Mouse (Mus musculus): Measurements from ENCODE around the gene Gm9639. TPM values are rescaled to one million over a fixed set of nuclear protein-coding genes. Genes with fewer than 3 reads are reported as not detected.
"Not testable (repeated sequence)": the region's sequence is repeated elsewhere in the genome, so short reads cannot be mapped to it uniquely, and the experiment has no call there.

Gene Gm9639
- total RNA-seq (2017), result not detected in 2 replicates

DNA sequence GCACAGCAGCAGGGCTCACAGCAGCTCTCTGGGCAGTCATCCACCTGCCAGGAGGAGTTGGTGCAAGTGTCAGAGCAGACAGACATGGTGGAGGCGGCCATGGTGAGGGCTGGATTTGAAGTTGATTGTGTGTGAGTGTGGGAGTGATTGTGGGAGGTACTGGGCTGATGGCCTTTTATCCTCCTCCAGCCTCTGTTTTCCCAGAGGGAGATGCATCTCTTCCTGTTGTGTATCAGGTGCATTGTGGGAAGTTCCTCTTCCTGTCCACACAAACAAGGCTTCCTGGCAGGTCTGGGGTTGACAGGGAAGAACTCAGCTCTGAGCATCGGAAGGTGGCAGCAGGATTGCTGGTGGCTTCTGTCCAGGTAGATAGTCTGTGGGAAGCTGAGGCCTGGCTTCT, at the start of gene Gm9639:
TSS of gene Gm9639 (minus strand) at position 101 of the 400 bp plus-strand sequence.
- no peak for ATAC-seq (replicated peaks in 1 of 2; ENCODE audit: insufficient read depth in 1 of 2, low FRiP score in 2 of 2, low TSS enrichment in 1 of 2, low read depth in 1 of 2, poor library complexity in 2 of 2, severe bottlenecking in 2 of 2)

DNA sequence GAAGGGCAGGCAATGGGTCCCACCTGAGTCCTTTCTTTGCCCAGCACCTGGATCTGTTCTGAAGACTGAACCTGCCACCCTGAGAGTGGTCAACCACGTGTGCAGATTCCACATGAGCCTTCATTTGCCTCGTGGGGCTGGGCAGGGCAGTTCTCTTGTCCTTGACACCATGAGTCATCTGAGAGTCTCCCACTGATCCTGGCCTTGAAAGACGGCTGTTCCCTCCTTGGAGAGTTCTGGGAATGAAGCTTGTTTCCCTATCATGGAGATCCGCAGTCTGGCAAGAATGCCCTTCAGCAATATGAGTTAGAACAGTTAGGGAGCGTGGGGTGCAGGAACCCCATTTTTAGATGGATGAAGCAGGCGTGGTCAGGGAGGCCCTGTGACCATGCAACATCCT, 44.1 kb upstream of the Gm9639 start:
- no peak for ATAC-seq (replicated peaks in 1 of 2; ENCODE audit: insufficient read depth in 1 of 2, low FRiP score in 2 of 2, low TSS enrichment in 1 of 2, low read depth in 1 of 2, poor library complexity in 2 of 2, severe bottlenecking in 2 of 2)

DNA sequence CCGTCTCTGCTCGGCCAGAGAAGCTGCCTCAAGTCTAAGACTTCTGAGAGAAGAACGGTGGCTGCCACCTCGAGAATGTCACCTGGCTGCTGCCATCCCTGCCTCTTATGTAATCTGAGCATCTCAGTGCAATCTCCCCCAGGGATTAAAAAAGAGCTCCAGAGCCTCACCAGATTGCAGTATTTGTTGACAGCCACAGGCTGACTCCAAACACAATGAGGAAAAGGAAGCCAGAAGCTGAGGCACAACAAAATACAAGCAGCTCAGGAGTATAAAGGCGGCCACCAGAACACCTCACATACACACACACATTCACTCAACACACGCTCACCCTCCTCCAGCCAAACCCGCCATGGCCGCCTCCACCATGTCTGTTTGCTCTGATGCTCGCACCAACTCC, 40.8 kb upstream of the Gm9639 start, which contains the start of gene Krtap10-10:
TSS of gene Krtap10-10 (plus strand) at position 301 of the 400 bp plus-strand sequence.
- no peak for ATAC-seq (replicated peaks in 1 of 2; ENCODE audit: insufficient read depth in 1 of 2, low FRiP score in 2 of 2, low TSS enrichment in 1 of 2, low read depth in 1 of 2, poor library complexity in 2 of 2, severe bottlenecking in 2 of 2)

DNA sequence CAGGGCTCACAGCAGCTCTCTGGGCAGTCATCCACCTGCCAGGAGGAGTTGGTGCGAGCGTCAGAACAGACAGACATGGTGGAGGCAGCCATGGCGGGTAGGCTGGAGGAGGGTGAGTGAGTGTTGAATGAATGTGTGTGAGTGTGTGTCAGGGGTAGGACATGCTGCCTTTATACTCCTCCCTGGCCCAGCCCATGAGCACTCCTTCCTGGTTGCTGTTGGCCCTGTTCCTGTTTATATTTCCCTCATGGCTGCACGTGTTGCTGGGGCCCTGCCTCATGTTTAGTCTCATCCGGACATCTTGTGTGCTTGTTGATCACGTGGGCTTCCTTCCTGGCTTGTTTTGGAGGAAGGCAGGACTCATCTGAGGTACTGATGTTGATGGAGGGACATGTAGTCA, 32.1 kb upstream of the Gm9639 start, which contains the start of gene Krtap10-4:
TSS of gene Krtap10-4 (minus strand) at position 145 of the 400 bp plus-strand sequence.
- ATAC-seq (replicated peaks in 1 of 2; ENCODE audit: insufficient read depth in 1 of 2, low FRiP score in 2 of 2, low TSS enrichment in 1 of 2, low read depth in 1 of 2, poor library complexity in 2 of 2, severe bottlenecking in 2 of 2), result no peak

DNA sequence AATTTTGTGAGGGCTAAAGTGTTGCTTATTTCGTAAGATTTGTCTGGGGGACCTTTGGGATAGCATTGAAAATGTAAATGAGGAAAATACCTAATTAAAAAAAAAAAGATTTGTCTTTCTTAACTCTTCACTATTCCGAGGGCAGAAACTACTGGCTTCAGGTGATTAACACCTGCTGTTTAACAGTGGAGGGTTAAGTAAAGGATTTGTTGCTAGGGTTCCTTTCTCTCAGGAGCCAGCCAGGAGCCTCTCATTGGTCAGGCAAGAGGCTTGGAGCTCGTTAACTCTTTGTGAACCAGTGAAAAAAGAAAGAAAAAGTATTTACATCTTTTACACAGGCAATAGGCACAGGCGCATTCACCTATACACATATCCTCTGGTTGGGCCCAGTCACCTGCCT, 24.3 kb upstream of the Gm9639 start:
- ATAC-seq (replicated peaks in 1 of 2; ENCODE audit: insufficient read depth in 1 of 2, low FRiP score in 2 of 2, low TSS enrichment in 1 of 2, low read depth in 1 of 2, poor library complexity in 2 of 2, severe bottlenecking in 2 of 2), result no peak

DNA sequence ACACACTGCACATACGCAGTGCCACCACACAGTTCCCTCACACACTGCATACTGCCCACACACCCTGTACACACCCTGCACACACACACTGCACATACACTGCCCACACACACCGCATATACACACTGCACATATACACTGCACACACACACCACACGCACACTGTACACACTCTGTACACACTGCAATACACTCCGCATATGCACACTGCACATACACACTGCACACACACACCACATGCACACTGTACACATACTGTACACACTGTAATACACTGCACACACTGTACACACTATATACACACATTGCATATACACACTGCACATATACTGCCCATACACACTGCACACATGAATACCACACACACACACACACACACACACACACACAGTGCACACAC, 23.6 kb upstream of the Gm9639 start:
- ATAC-seq (replicated peaks in 1 of 2; ENCODE audit: insufficient read depth in 1 of 2, low FRiP score in 2 of 2, low TSS enrichment in 1 of 2, low read depth in 1 of 2, poor library complexity in 2 of 2, severe bottlenecking in 2 of 2), result no peak

DNA sequence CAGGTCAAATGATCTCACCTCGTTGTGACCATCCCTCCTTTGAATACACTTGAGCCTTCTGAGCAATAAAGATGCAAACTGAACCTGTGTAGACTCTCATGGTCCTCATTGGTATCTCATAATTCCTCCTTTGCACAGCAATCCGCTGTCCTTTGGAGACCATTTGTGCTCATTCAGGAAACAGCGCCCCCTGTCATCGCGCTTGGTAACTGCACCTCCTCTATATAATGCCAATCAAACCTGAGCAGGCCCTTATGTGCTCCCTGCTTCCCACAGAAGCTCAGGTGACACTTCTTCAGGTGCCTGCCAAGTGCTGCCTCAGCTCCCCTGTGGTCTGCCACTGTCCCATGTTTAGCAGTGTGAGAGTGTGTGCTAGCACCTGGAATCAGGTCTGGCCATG, 20.6 kb upstream of the Gm9639 start:
- ATAC-seq (replicated peaks in 1 of 2; ENCODE audit: insufficient read depth in 1 of 2, low FRiP score in 2 of 2, low TSS enrichment in 1 of 2, low read depth in 1 of 2, poor library complexity in 2 of 2, severe bottlenecking in 2 of 2), result peak in 1 of 2 experiments; percentile 32; a peak in 1 of 4 replicates

DNA sequence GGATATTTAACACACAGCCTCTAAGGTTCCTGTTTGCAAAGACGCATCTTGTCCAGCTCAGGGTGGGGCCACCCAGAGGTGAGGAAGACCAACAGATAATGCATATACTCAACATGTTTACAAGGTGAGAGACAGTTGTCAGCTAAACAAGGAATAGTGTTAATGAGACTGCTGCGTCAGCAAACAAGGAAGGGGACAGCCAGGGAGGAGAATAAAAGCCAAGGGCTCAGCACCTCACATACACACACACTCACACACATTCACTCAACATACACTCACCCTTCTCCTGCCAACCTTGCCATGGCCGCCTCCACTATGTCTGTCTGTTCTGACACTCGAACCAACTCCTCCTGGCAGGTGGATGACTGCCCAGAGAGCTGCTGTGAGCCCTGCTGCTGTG, 19.5 kb upstream of the Gm9639 start, which contains the start of gene Gm2696:
TSS of gene Gm2696 (plus strand) at position 301 of the 400 bp plus-strand sequence.
- ATAC-seq (replicated peaks in 1 of 2; ENCODE audit: insufficient read depth in 1 of 2, low FRiP score in 2 of 2, low TSS enrichment in 1 of 2, low read depth in 1 of 2, poor library complexity in 2 of 2, severe bottlenecking in 2 of 2), result no peak

DNA sequence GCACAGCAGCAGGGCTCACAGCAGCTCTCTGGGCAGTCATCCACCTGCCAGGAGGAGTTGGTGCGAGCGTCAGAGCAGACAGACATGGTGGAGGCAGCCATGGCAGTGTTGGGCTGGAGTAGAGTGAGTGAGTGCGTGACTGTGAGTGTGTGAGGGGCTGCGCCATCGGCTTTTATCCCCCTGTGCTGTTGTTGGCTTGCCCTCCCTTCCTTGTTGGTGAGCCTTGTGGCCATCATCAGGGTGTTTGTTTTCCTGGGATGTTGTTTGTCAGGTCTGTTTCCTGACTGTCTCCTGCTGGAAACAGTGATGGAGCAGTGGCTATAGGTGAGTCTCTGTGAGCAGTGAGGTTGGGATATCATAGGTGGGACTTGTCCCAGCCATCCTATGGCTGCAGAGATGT, 16.9 kb upstream of the Gm9639 start, which contains the start of gene Gm9507:
TSS of gene Gm9507 (minus strand) at position 101 of the 400 bp plus-strand sequence.
- ATAC-seq (replicated peaks in 1 of 2; ENCODE audit: insufficient read depth in 1 of 2, low FRiP score in 2 of 2, low TSS enrichment in 1 of 2, low read depth in 1 of 2, poor library complexity in 2 of 2, severe bottlenecking in 2 of 2), result no peak

DNA sequence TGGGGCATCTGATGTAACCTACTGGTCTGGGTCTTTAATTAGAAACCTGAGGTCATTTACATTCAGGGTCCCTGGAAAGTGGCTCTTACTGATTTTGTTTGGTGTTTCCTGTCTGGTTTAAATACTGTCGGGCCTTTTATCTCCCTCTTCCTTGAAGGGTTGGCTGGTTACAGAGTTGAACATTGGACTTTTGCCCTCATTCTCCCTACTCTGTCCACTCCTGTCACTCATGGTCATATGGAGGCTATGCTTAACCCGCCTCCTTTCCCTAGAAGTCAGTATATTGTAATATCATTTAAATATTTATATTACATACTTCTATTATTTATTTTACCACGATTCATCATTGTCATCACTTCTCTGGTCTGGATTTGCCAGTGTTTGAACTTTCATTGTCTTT, 9.2 kb upstream of the Gm9639 start:
- no peak for ATAC-seq (replicated peaks in 1 of 2; ENCODE audit: insufficient read depth in 1 of 2, low FRiP score in 2 of 2, low TSS enrichment in 1 of 2, low read depth in 1 of 2, poor library complexity in 2 of 2, severe bottlenecking in 2 of 2)

DNA sequence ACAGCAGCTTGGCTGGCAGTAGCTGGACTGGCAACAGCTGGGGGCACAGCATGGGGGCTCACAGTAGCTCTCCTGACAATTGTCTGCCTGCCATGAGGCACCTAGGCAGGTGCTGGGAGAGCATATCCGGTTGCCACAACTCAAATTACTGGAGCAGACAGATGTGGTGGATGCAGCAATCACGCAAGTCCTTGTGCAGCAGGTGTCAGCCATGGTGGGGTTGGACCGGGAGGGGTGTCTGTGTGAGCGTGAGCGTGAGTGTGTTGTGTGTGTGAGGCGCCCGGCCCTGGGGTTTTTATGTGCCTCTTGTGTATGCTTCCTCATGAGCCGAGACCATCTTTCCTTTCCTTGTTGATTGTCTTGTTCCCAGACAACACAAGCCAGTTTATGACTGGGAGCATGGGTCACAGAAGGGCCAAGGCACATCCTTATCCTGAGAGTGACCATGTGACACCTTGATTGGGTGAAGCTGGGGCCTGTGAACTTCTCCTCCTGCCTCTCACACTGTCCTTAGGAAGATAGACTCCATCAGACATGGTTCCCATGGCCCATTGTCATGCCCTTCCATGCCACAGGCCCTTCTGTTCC, 4.1 kb upstream of the Gm9639 start, which contains the start of gene Gm19668:
TSS of gene Gm19668 (minus strand) at position 213 of the 588 bp plus-strand sequence.
- no peak for ATAC-seq (replicated peaks in 1 of 2; ENCODE audit: insufficient read depth in 1 of 2, low FRiP score in 2 of 2, low TSS enrichment in 1 of 2, low read depth in 1 of 2, poor library complexity in 2 of 2, severe bottlenecking in 2 of 2)

DNA sequence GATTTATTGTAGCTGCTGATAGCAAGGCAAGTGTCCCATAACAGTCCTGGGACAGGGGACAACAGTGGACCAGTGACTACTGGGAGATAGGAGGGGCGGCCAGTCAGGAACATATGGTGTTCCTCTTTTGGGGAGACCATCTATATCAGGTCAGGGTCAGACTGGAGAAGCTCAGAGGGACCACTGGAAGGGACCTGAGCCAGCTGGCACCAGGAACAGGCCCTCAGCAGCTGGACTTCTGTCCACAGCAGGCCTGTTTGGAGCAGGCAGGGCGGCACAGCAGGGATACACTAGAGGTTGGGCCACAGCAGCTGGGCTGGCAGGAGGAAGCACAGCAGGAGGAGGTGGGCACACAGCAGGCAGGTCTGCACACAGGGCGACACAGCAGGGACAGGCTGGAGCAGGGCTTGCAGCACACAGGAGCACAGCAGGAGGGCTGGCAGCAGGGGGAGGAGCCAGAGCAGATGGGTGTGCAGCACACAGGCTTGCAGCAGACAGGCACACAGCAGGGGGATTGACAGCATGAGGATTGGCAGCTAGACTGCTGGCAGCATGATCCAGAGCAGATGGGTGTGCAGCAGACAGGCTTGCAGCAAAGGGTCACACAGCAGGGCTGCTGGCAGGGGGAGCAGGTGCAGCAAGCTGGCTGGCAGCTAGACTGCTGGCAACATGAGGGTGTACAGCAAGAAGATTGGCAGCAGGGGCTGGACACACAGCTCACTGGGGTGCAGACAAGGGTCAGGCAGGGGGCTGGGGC, 3.5 kb upstream of the Gm9639 start:
- ATAC-seq (replicated peaks in 1 of 2; ENCODE audit: insufficient read depth in 1 of 2, low FRiP score in 2 of 2, low TSS enrichment in 1 of 2, low read depth in 1 of 2, poor library complexity in 2 of 2, severe bottlenecking in 2 of 2), result not testable (repeated sequence)

DNA sequence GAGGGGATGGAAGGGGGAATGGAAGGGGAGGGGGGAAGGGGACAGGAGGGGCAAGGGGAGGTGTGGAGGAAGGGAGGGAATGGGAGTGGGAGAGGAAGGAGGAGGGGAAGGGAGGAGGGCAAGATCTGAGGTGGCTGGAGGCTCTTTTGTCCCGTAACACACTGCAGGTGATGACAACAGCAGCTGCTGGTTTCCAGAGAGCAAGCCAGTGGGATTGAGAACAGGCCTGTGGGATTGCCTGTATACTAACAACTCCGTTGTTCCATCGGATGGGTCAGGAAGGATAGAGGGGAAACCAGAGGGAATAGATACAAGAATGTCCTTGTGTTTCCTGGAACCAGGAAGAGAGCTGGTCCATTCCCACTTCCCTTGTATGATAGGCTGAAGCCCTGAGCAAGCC, 2.8 kb upstream of the Gm9639 start:
- no peak for ATAC-seq (replicated peaks in 1 of 2; ENCODE audit: insufficient read depth in 1 of 2, low FRiP score in 2 of 2, low TSS enrichment in 1 of 2, low read depth in 1 of 2, poor library complexity in 2 of 2, severe bottlenecking in 2 of 2)

DNA sequence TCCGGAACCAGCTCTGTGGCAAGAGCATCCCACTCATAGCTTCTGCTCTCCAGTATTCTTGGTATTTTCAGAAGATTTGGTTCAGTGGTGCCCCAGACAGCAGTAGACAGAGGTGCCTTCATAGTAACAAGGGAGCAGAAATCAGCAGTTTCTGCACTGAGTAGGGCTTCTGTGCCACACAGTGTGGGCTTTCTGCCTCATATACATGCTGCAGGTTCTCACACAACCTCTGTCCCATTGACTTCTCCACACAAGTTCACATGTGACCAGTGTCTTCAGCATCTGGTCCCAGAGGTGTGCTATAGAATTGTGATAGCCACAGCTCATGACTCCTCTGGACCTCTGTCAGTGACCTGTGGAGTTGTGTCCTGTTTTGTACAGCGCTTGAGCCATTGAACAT, 6.3 kb downstream of the Gm9639 start:
- ATAC-seq (replicated peaks in 1 of 2; ENCODE audit: insufficient read depth in 1 of 2, low FRiP score in 2 of 2, low TSS enrichment in 1 of 2, low read depth in 1 of 2, poor library complexity in 2 of 2, severe bottlenecking in 2 of 2), result no peak

DNA sequence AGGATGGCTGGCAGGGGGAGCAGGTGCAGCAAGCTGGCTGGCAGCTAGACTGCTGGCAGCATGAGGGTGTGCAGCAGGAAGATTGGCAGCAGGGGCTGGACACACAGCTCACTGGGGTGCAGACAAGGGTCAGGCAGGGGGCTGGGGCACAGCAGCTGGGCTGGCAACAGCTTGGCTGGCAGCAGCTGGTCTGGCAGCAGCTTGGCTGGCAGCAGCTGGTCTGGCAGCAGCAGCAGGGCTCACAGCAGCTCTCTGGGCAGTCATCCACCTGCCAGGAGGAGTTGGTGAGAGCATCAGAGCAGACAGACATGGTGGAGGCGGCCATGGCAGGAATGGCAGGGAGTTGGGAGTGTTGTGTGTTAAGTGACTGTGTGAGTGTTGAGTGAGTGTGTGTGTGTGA, 7.0 kb downstream of the Gm9639 start, which contains the start of gene Gm7137:
TSS of gene Gm7137 (minus strand) at position 325 of the 400 bp plus-strand sequence.
- not testable (repeated sequence) for ATAC-seq (replicated peaks in 1 of 2; ENCODE audit: insufficient read depth in 1 of 2, low FRiP score in 2 of 2, low TSS enrichment in 1 of 2, low read depth in 1 of 2, poor library complexity in 2 of 2, severe bottlenecking in 2 of 2)

DNA sequence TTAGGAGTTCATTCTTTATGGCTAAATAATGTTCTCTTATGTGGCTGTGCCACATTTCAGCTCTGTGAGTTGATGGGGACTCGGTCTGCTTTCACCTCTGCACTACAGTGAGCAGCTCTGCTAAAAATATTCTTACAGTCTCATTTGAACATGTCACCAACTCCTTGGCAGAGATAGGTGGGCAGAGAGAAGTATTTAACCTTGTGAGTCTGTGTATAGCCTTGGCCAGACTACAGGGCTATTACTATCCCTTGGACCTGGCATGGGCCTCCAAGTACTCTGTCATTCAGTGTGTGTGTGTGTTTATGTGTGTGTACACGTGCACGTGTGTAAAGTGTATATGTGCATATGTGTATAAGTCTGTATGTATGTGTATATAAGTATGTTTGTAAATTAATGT, 11.5 kb downstream of the Gm9639 start:
- ATAC-seq (replicated peaks in 1 of 2; ENCODE audit: insufficient read depth in 1 of 2, low FRiP score in 2 of 2, low TSS enrichment in 1 of 2, low read depth in 1 of 2, poor library complexity in 2 of 2, severe bottlenecking in 2 of 2), result not testable (repeated sequence)

DNA sequence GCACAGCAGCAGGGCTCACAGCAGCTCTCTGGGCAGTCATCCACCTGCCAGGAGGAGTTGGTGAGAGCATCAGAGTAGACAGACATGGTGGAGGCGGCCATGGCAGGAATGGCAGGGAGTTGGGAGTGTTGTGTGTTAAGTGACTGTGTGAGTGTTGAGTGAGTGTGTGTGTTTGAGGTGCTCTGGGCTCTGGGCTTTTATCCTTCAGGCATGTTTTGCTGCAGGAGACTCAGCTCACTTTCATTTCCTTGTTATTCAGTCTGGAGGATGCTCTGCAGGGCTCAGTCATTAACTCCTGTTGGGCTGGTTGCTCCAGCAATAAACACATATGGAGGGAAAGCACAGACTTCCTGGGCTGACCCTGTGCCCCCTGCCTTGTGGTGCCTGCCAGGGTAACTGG, 12.4 kb downstream of the Gm9639 start, which contains the start of gene Gm3250:
TSS of gene Gm3250 (minus strand) at position 101 of the 400 bp plus-strand sequence.
- not testable (repeated sequence) for ATAC-seq (replicated peaks in 1 of 2; ENCODE audit: insufficient read depth in 1 of 2, low FRiP score in 2 of 2, low TSS enrichment in 1 of 2, low read depth in 1 of 2, poor library complexity in 2 of 2, severe bottlenecking in 2 of 2)

DNA sequence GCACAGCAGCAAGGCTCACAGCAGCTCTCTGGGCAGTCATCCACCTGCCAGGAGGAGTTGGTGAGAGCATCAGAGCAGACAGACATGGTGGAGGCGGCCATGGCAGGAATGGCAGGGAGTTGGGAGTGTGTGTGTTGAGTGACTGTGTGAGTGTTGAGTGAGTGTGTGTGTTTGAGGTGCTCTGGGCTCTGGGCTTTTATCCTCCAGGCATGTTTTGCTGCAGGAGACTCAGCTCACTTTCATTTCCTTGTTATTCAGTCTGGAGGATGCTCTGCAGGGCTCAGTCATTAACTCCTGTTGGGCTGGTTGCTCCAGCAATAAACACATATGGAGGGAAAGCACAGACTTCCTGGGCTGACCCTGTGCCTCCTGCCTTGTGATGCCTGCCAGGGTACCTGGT, 18.0 kb downstream of the Gm9639 start, which contains the start of gene Gm7138:
TSS of gene Gm7138 (minus strand) at position 101 of the 400 bp plus-strand sequence.
- ATAC-seq (replicated peaks in 1 of 2; ENCODE audit: insufficient read depth in 1 of 2, low FRiP score in 2 of 2, low TSS enrichment in 1 of 2, low read depth in 1 of 2, poor library complexity in 2 of 2, severe bottlenecking in 2 of 2), result not testable (repeated sequence)

Data from hematopoietic stem cell, adult 5-6 weeks (primary cell).